Mouse (Mus musculus): ENCODE data around the gene Pcdh18.

The Pcdh18 gene

GRCm38 (mm10) chr3:49756870-49757625 is at the start of gene Pcdh18:
Pcdh18 (minus strand) TSS chr3:49757325.
- in situ Hi-C loops (cut with MseI, MboI), result no loop called here

GRCm38 (mm10) chr3:49806823-49807222 is 49.7 kb upstream of the Pcdh18 start:
- in situ Hi-C loops (cut with MseI, MboI), result no loop called here

- in situ Hi-C loops (cut with MseI, MboI), result no loop called here
These were observed 48.4 kb upstream of the Pcdh18 start for GRCm38 (mm10) chr3:49805511-49805910.

- in situ Hi-C loops (cut with MseI, MboI), result no loop called here
These were observed 31.2 kb upstream of the Pcdh18 start for GRCm38 (mm10) chr3:49788296-49788695.

- in situ Hi-C loops (cut with MseI, MboI), result no loop called here
These were observed 30.6 kb upstream of the Pcdh18 start for GRCm38 (mm10) chr3:49787719-49788118.

GRCm38 (mm10) chr3:49768992-49769738 is 12.0 kb upstream of the Pcdh18 start:
- in situ Hi-C loops (cut with MseI, MboI), result no loop called here

- in situ Hi-C loops (cut with MseI, MboI), result no loop called here
These were observed 5.6 kb upstream of the Pcdh18 start for GRCm38 (mm10) chr3:49762711-49763110.

- in situ Hi-C loops (cut with MseI, MboI), result no loop called here
These were observed 4.8 kb upstream of the Pcdh18 start for GRCm38 (mm10) chr3:49761971-49762370.

GRCm38 (mm10) chr3:49757626-49758019 is 498 bp upstream of the Pcdh18 start:
- in situ Hi-C loops (cut with MseI, MboI), result no loop called here

GRCm38 (mm10) chr3:49755986-49756845 is 909 bp downstream of the Pcdh18 start:
- in situ Hi-C loops (cut with MseI, MboI), result no loop called here

- in situ Hi-C loops (cut with MseI, MboI), result no loop called here
These were observed 4.4 kb downstream of the Pcdh18 start for GRCm38 (mm10) chr3:49752766-49753165.

- in situ Hi-C loops (cut with MseI, MboI), result no loop called here
These were observed 7.4 kb downstream of the Pcdh18 start for GRCm38 (mm10) chr3:49749491-49750284.

- in situ Hi-C loops (cut with MseI, MboI), result no loop called here
These were observed 9.1 kb downstream of the Pcdh18 start for GRCm38 (mm10) chr3:49748054-49748453.

- in situ Hi-C loops (cut with MseI, MboI), result no loop called here
These were observed 18.1 kb downstream of the Pcdh18 start for GRCm38 (mm10) chr3:49739061-49739460.

GRCm38 (mm10) chr3:49738531-49738930 is 18.6 kb downstream of the Pcdh18 start:
- in situ Hi-C loops (cut with MseI, MboI), result no loop called here

GRCm38 (mm10) chr3:49706503-49706902 is 50.6 kb downstream of the Pcdh18 start:
- in situ Hi-C loops (cut with MseI, MboI), result no loop called here

GRCm38 (mm10) chr3:49699951-49700350 is 57.2 kb downstream of the Pcdh18 start:
- in situ Hi-C loops (cut with MseI, MboI), result no loop called here

Measured in mouse trophoblast stem cell (cell line).